Mouse (Mus musculus) midbrain, embryonic 14.5 days (tissue): ENCODE data around the gene Gm4303. TPM values are rescaled to one million over a fixed set of nuclear protein-coding genes. Genes with fewer than 3 reads are reported as not detected.
"Not testable (repeated sequence)": the region's sequence is repeated elsewhere in the genome, so short reads cannot be mapped to it uniquely, and the experiment has no call there.

Experiments used
- ATAC-seq: fragments of 200-750 bp; cut with Nextera tagmentation; 2 replicates; pipeline ENCODE4 v1.8.0; 2017; ENCODE audit warnings: moderate number of reproducible peaks, moderate library complexity; ENCODE audit not compliant: low FRiP score, low TSS enrichment
- DNase-seq: peaks from one replicate; pipeline ENCODE4 v3.0.0-alpha.2; 2015
- H3K27ac ChIP-seq: fragments of 300-500 bp; sonication (generic); replicated peaks from 2 replicates; pipeline ENCODE4 v1.5.1; 2014; ENCODE audit warnings: mild to moderate bottlenecking, low read depth, low read length, moderate library complexity
- H3K27me3 ChIP-seq: fragments of 300-500 bp; sonication (generic); 2 replicates; pipeline ENCODE4 v1.6.1; 2014; ENCODE audit warnings: low read length, control low read depth, mixed read lengths; ENCODE audit not compliant: control insufficient read depth, insufficient read depth
- H3K36me3 ChIP-seq: fragments of 300-500 bp; sonication (generic); 2 replicates; pipeline ENCODE4 v1.6.1; 2014; ENCODE audit warnings: low read length, control low read depth; ENCODE audit not compliant: control insufficient read depth, insufficient read depth
- H3K4me1 ChIP-seq: fragments of 300-500 bp; sonication (generic); 2 replicates; pipeline ENCODE4 v1.6.1; 2014; ENCODE audit warnings: mild to moderate bottlenecking, antibody characterized with exemption, low read length, control low read depth; ENCODE audit not compliant: control insufficient read depth, insufficient read depth
- H3K4me2 ChIP-seq: fragments of 300-500 bp; sonication (generic); 2 replicates; pipeline ENCODE4 v1.6.1; 2014; ENCODE audit warnings: mild to moderate bottlenecking, low read length, moderate library complexity
- H3K4me3 ChIP-seq: fragments of 300-500 bp; sonication (generic); replicated peaks from 2 replicates; pipeline ENCODE4 v1.5.1; 2014; ENCODE audit warnings: low read depth, low read length
- H3K9ac ChIP-seq: fragments of 300-500 bp; sonication (generic); replicated peaks from 2 replicates; pipeline ENCODE4 v1.6.1; 2014; ENCODE audit warnings: mild to moderate bottlenecking, low read length, moderate library complexity
- H3K9me3 ChIP-seq: fragments of 300-500 bp; sonication (generic); 2 replicates; pipeline ENCODE4 v1.6.1; 2016; ENCODE audit warnings: low read length, control low read depth, mixed read lengths; ENCODE audit not compliant: control insufficient read depth
- WGBS: fragments of 180-500 bp; shearing (Covaris S2); extraction: QIAGEN DNeasy Blood & Tissue Kit; methylation state at CpG from one replicate; pipeline ENCODE4 v1.1.7; 2014; 5-methylcytosine and 5-hydroxymethylcytosine counted together
- polyA plus RNA-seq: library from polyadenylated mRNA; unstranded; fragments of >200 nt; fragmentation: Nextera tagmentation; extraction: Ambion mirVana; gene quantifications from 2 replicates; pipeline ENCODE4 v1.2.1, GENCODE M21; 2014

Gm4303 gene
- polyA plus RNA-seq = not detected in 2 replicates

- not testable (repeated sequence) for DNase-seq, H3K27ac ChIP-seq, H3K9ac ChIP-seq, H3K9me3 ChIP-seq, H3K4me1 ChIP-seq, H3K4me2 ChIP-seq, H3K4me3 ChIP-seq, H3K27me3 ChIP-seq, H3K36me3 ChIP-seq, ATAC-seq
- no CpG with 5 or more reads among the region's 3 CpGs for WGBS
These were observed at the start of gene Gm4303 for GRCm38 (mm10) chr10:100345672-100346071. TSS of gene Gm4303 (plus strand) at chr10:100345972.

GRCm38 (mm10) chr10:100296105-100296504 lies 49.7 kb upstream of the Gm4303 start:
- no peak overlapping the region for H3K4me3 ChIP-seq
- H3K9ac ChIP-seq = no peak overlapping the region
- WGBS = 73% methylated on average over 2 of the region's 2 CpGs
- no peak for ATAC-seq
- no peak for DNase-seq
- H3K36me3 ChIP-seq = no peaks in the 10 kb centered on the region
- H3K9me3 ChIP-seq = no peaks in the 10 kb centered on the region
- H3K4me1 ChIP-seq = no peaks in the 10 kb centered on the region
- no peak overlapping the region for H3K27ac ChIP-seq
- no peak overlapping the region for H3K4me2 ChIP-seq
- H3K27me3 ChIP-seq = no peaks in the 10 kb centered on the region

- not testable (repeated sequence) for DNase-seq
These were observed 45.7 kb upstream of the Gm4303 start for GRCm38 (mm10) chr10:100300106-100300505.

GRCm38 (mm10) chr10:100335376-100335775 lies 10.4 kb upstream of the Gm4303 start, which contains the start of gene Gm4301:
TSS of gene Gm4301 (plus strand) at chr10:100335676.
- not testable (repeated sequence) for H3K9me3 ChIP-seq, ATAC-seq, H3K4me1 ChIP-seq, H3K9ac ChIP-seq, H3K27me3 ChIP-seq, H3K4me2 ChIP-seq, H3K36me3 ChIP-seq, H3K27ac ChIP-seq, DNase-seq, H3K4me3 ChIP-seq
- no CpG with 5 or more reads among the region's 2 CpGs for WGBS

More at GRCm38 (mm10) chr10:100300106-100300505, 45.7 kb upstream of the Gm4303 start:
- not testable (repeated sequence) for H3K27ac ChIP-seq, H3K4me1 ChIP-seq, H3K36me3 ChIP-seq, H3K9me3 ChIP-seq, H3K9ac ChIP-seq, H3K27me3 ChIP-seq, H3K4me2 ChIP-seq, ATAC-seq, H3K4me3 ChIP-seq

GRCm38 (mm10) chr10:100340536-100340935 lies 5.2 kb upstream of the Gm4303 start, which contains the start of gene Gm4302:
TSS of gene Gm4302 (plus strand) at chr10:100340836.
- not testable (repeated sequence) for H3K4me1 ChIP-seq, H3K4me3 ChIP-seq, H3K27me3 ChIP-seq, ATAC-seq, H3K36me3 ChIP-seq, H3K27ac ChIP-seq, DNase-seq, H3K4me2 ChIP-seq, H3K9ac ChIP-seq, H3K9me3 ChIP-seq
- WGBS = no CpG with 5 or more reads among the region's 3 CpGs

GRCm38 (mm10) chr10:100350793-100351192 lies 5.0 kb downstream of the Gm4303 start, which contains the start of gene Gm4305:
TSS of gene Gm4305 (plus strand) at chr10:100351093.
- H3K4me2 ChIP-seq, H3K9ac ChIP-seq, H3K4me1 ChIP-seq, H3K36me3 ChIP-seq, H3K4me3 ChIP-seq, H3K27ac ChIP-seq, ATAC-seq, H3K27me3 ChIP-seq, H3K9me3 ChIP-seq, DNase-seq: not testable (repeated sequence)
- WGBS = no CpG with 5 or more reads among the region's 3 CpGs

- H3K36me3 ChIP-seq, H3K4me3 ChIP-seq, ATAC-seq, H3K4me2 ChIP-seq, H3K9me3 ChIP-seq, DNase-seq, H3K27ac ChIP-seq, H3K4me1 ChIP-seq, H3K27me3 ChIP-seq, H3K9ac ChIP-seq: not testable (repeated sequence)
- 86% methylated on average over 1 of the region's 2 CpGs for WGBS
These were observed 11.1 kb downstream of the Gm4303 start for GRCm38 (mm10) chr10:100356841-100357240.

GRCm38 (mm10) chr10:100361038-100361437 lies 15.3 kb downstream of the Gm4303 start, which contains the start of gene Gm4307:
TSS of gene Gm4307 (plus strand) at chr10:100361338.
- H3K4me1 ChIP-seq, ATAC-seq, H3K27me3 ChIP-seq, H3K36me3 ChIP-seq, H3K27ac ChIP-seq, DNase-seq, H3K4me3 ChIP-seq, H3K4me2 ChIP-seq, H3K9me3 ChIP-seq, H3K9ac ChIP-seq: not testable (repeated sequence)
- WGBS = no CpG with 5 or more reads among the region's 3 CpGs

- H3K27me3 ChIP-seq, H3K9ac ChIP-seq, H3K27ac ChIP-seq, ATAC-seq, H3K4me3 ChIP-seq, H3K36me3 ChIP-seq, H3K4me2 ChIP-seq, H3K4me1 ChIP-seq, DNase-seq, H3K9me3 ChIP-seq: not testable (repeated sequence)
- no CpG with 5 or more reads among the region's 2 CpGs for WGBS
These were observed 36.7 kb downstream of the Gm4303 start, which contains the start of gene Gm4312 for GRCm38 (mm10) chr10:100382460-100382859. TSS of gene Gm4312 (minus strand) at chr10:100382560.
